Mouse (Mus musculus) embryonic facial prominence, embryonic 11.5 days (tissue): ENCODE measurements at regions not wholly inside any gene's neighbourhood (a gene's known extent, or its start where the extent isn't known, plus 50 kb on each side); places are given as distances from the start of the nearest gene placed in this dataset.

Experiments
- ATAC-seq: fragments of 200-750 bp; cut with Nextera tagmentation; replicated peaks from 2 replicates; pipeline ENCODE4 v1.8.0; 2017; ENCODE audit warnings: low read depth; ENCODE audit not compliant: insufficient number of reproducible peaks, low FRiP score, low TSS enrichment
- DNase-seq: peaks from one replicate; pipeline ENCODE4 v3.0.0-alpha.2; 2015; ENCODE audit warnings: low spot score
- H3K27ac ChIP-seq: fragments of 300-500 bp; sonication (generic); replicated peaks from 2 replicates; pipeline ENCODE4 v1.5.1; 2014; ENCODE audit warnings: mild to moderate bottlenecking, low read depth, low read length, control low read depth
- H3K27me3 ChIP-seq: fragments of 300-500 bp; sonication (generic); 2 replicates; pipeline ENCODE4 v1.6.1; 2014; ENCODE audit warnings: mild to moderate bottlenecking, low read length, moderate library complexity, mixed read lengths; ENCODE audit not compliant: control insufficient read depth, insufficient read depth
- H3K36me3 ChIP-seq: fragments of 300-500 bp; sonication (generic); replicated peaks from 2 replicates; pipeline ENCODE4 v1.6.1; 2014; ENCODE audit warnings: low read depth, mild to moderate bottlenecking, low read length, moderate library complexity, mixed read lengths; ENCODE audit not compliant: control insufficient read depth, insufficient read depth
- H3K4me1 ChIP-seq: fragments of 300-500 bp; sonication (generic); 2 replicates; pipeline ENCODE4 v1.6.1; 2014; ENCODE audit warnings: low read length, mixed read lengths; ENCODE audit not compliant: control insufficient read depth, insufficient read depth
- H3K4me2 ChIP-seq: fragments of 300-500 bp; sonication (generic); 2 replicates; pipeline ENCODE4 v1.6.1; 2014; ENCODE audit warnings: low read depth, mild to moderate bottlenecking, control low read depth, low read length, moderate library complexity
- H3K4me3 ChIP-seq: fragments of 300-500 bp; sonication (generic); 2 replicates; pipeline ENCODE4 v1.5.1; 2014; ENCODE audit warnings: low read depth, low read length, control low read depth
- H3K9ac ChIP-seq: fragments of 300-500 bp; sonication (generic); replicated peaks from 2 replicates; pipeline ENCODE4 v1.6.1; 2014; ENCODE audit warnings: mild to moderate bottlenecking, control low read depth, low read length
- H3K9me3 ChIP-seq: fragments of 300-500 bp; sonication (generic); replicated peaks from 2 replicates; pipeline ENCODE4 v1.6.1; 2016; ENCODE audit warnings: mild to moderate bottlenecking, low read length, inconsistent platforms, mixed read lengths; ENCODE audit not compliant: control insufficient read depth
- WGBS: fragments of 180-500 bp; shearing (Covaris S2); extraction: QIAGEN DNeasy Blood & Tissue Kit; methylation state at CpG from one replicate; pipeline ENCODE4 v1.1.7; 2014; 5-methylcytosine and 5-hydroxymethylcytosine counted together

DNA sequence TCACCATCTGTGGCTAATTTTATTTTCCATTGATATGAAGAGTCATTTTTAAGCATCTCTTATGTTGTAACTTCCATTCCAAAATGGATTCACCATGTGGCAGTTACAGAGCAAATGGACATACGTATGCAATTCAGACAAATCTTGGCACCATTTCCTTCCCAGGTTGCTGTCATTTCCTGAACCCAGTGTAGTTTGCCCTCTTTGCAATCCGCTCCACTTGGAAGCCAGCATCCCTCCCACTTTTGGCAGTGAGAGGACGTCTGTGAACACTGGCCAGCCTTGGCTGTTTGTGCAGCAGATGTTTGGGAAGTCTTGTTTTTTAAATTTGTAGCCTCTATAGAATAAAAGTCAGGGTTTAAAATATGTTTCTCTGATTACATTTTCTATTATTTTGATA lies 510.6 kb upstream of the Cdh7 start:
- Histone ChIP-seq H3K27me3 (no peaks in the 10 kb centered on the region), H3K4me1 (no peaks in the 10 kb centered on the region), H3K36me3 (no peaks in the 10 kb centered on the region), H3K9me3 (no peaks in the 10 kb centered on the region), H3K4me2 (no peak overlapping the region), H3K4me3 (no peak overlapping the region), H3K27ac (no peak overlapping the region), H3K9ac (no peak overlapping the region)
- 70% methylated on average over 3 of the region's 3 CpGs for WGBS
- no peak for DNase-seq
- no peak for ATAC-seq

DNA sequence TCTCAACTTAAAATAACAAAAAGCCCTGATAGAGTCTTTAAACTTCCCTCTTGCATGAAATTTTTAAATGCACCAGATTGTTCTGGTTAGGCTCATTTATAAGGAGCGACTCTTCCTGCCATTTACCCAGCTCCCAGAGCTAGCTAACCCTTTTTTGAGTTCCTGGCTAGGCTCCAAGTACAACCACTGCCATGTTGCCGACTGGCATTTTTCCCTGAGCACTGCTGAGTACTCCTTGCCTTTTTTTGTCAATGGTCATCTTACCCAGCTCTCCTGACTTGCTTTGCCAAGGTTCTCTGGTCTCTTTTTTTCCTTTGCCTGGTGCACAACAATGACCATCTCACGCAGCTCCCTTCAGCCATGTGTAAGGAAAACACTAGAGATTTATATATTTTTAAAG lies 500.8 kb upstream of the Cdh7 start:
- Histone ChIP-seq H3K27ac (no peak overlapping the region), H3K9ac (no peak overlapping the region), H3K9me3 (no peaks in the 10 kb centered on the region), H3K36me3 (no peaks in the 10 kb centered on the region), H3K27me3 (no peaks in the 10 kb centered on the region), H3K4me1 (no peaks in the 10 kb centered on the region), H3K4me2 (no peak overlapping the region), H3K4me3 (no peak overlapping the region)
- DNase-seq (peak; percentile 0), ATAC-seq (no peak)
- WGBS = 66% methylated on average over 3 of the region's 3 CpGs

- Histone ChIP-seq H3K27ac (no peak overlapping the region), H3K4me3 (no peak overlapping the region), H3K36me3 (no peaks in the 10 kb centered on the region), H3K4me2 (no peak overlapping the region), H3K4me1 (no peaks in the 10 kb centered on the region), H3K9ac (no peak overlapping the region), H3K27me3 (no peaks in the 10 kb centered on the region), H3K9me3 (no peaks in the 10 kb centered on the region)
- no peak for ATAC-seq
- no peak for DNase-seq
- WGBS = 85% methylated on average over 1 of the region's 1 CpGs
These were observed 486.3 kb upstream of the Cdh7 start for GRCm38 (mm10) chr1:109495936-109496335.

- Histone ChIP-seq H3K36me3 (no peaks in the 10 kb centered on the region), H3K4me2 (no peak overlapping the region), H3K27ac (no peak overlapping the region), H3K4me1 (no peaks in the 10 kb centered on the region), H3K27me3 (no peaks in the 10 kb centered on the region), H3K9ac (no peak overlapping the region), H3K4me3 (no peak overlapping the region), H3K9me3 (no peaks in the 10 kb centered on the region)
- WGBS = 94% methylated on average over 1 of the region's 1 CpGs
- no peak for DNase-seq
- ATAC-seq = no peak
These were observed 469.5 kb upstream of the Cdh7 start for GRCm38 (mm10) chr1:109512632-109513259.

DNA sequence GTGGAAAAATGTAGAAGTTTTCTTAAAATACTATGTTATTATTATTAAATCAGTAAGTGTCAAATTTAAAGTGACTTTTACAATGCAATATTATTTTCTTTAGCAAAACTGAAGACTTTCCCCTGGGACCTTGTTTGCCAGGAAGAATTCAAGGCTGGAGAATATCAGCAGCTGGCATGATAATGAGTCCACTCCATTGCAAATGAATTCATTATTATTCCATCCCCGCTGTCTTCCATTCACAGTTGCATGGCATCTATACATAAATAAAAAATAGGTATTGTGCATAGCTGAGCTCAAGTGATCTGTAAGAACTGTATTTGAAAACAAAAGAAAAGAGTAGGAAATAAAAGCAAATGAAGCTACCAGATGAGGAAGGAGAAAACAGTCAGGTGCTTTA lies 467.9 kb upstream of the Cdh7 start:
- ATAC-seq = no peak
- DNase-seq = no peak
- WGBS = 67% methylated on average over 1 of the region's 1 CpGs
- no peaks in the 10 kb centered on the region for H3K9me3 ChIP-seq
- H3K9ac ChIP-seq = no peak overlapping the region
- no peak overlapping the region for H3K4me3 ChIP-seq
- no peak overlapping the region for H3K27ac ChIP-seq
- no peaks in the 10 kb centered on the region for H3K4me1 ChIP-seq
- no peaks in the 10 kb centered on the region for H3K27me3 ChIP-seq
- no peak overlapping the region for H3K4me2 ChIP-seq
- H3K36me3 ChIP-seq = no peaks in the 10 kb centered on the region
